Mouse (Mus musculus): Measurements from ENCODE around the gene Echdc1. TPM values are rescaled to one million over a fixed set of nuclear protein-coding genes. Genes with fewer than 3 reads are reported as not detected.

Echdc1 gene
- polyA plus RNA-seq (2015; fragmentation: Illumina TruSeq; extraction: RNeasy Lipid Tissue Mini Kit (QIAGEN cat#74804); ENCODE audit: insufficient read depth, low replicate concordance) = 37.0 TPM

DNA sequence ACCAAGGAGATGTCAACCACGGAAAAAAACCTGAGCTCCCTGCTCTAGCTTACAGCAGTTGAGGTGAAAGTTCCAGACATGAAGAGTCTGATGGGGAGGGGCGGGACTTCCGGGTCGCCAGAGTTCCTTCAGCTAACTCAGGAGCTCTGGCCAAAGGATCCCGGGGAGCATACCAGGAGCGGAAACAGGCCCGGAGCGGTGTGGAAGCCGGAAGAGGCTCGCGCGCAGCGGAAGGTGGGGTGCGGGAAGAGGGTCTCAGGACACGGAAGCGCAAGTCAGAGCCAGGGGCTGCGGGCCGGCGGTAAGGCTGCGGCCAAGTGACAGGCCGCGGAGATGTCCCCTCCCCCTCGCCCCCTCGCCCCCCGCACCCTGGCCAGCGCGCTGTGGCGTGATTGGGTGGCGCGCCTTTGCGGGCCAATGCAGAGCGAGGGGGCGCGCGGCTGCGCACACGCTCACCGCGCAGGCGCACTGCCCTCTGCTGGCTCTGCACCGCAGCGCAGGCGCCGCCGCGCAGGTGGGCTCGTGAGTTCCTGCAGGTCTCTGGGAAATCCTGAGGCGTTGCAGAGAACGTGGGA lies at the start of gene Echdc1:
Gene Echdc1 (plus strand): TSS at position 103 of the 575 bp plus-strand sequence.

DNA sequence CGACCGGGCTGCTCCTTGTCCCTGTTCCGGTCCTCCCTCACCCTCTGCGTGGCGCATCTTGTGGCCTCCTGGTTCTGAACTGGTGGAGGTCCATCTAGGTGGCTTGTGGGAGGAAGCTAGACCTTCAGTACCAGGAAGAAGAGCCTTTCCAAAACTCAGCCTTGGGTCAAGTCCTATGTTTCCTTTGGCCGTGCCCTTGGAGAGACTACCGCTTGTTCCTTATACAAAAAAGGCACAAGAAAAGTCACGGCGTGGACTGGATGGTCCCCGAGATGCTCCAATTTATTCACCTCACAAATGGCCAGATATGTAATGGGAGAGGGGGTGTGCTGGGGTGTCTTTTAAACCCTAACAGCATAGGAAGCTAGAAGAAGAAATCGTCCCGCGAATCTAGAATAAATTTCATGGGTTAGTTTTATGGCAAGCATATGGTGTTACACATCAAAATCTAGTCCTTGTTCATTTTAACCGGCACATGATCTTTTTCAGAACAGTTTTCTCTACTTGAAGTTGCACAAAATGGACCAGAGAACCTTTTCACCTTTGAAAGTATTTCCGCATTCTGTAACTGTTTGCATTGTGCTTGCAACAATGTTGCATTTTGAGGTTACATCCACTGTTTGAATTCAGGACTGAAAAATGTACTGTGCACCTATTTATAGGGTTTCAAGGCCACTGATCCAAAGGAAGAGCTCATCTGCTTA lies 49.4 kb downstream of the Echdc1 start, which contains the start of gene Rnf146:
Gene Rnf146 (minus strand): TSS at position 246 of the 704 bp plus-strand sequence.

Other genes with a start within 250 kb of the Echdc1 start
- gene Soga3, start 169.3 kb upstream of the Echdc1 start, polyA plus RNA-seq (2015; fragmentation: Illumina TruSeq; extraction: RNeasy Lipid Tissue Mini Kit (QIAGEN cat#74804); ENCODE audit: insufficient read depth, low replicate concordance) = not detected
- gene Gm49353, start 114.2 kb upstream of the Echdc1 start, polyA plus RNA-seq (2015; fragmentation: Illumina TruSeq; extraction: RNeasy Lipid Tissue Mini Kit (QIAGEN cat#74804); ENCODE audit: insufficient read depth, low replicate concordance) = not detected
- gene 9330159F19Rik, start 101.6 kb upstream of the Echdc1 start, polyA plus RNA-seq (2015; fragmentation: Illumina TruSeq; extraction: RNeasy Lipid Tissue Mini Kit (QIAGEN cat#74804); ENCODE audit: insufficient read depth, low replicate concordance) = 0.26 TPM
- 93.9 TPM for gene Rnf146, start 49.3 kb downstream of the Echdc1 start, polyA plus RNA-seq (2015; fragmentation: Illumina TruSeq; extraction: RNeasy Lipid Tissue Mini Kit (QIAGEN cat#74804); ENCODE audit: insufficient read depth, low replicate concordance)
- 0.94 TPM for gene Rspo3, start 222.7 kb downstream of the Echdc1 start, polyA plus RNA-seq (2015; fragmentation: Illumina TruSeq; extraction: RNeasy Lipid Tissue Mini Kit (QIAGEN cat#74804); ENCODE audit: insufficient read depth, low replicate concordance)

Data from spleen, adult 10 weeks (tissue).